Mouse (Mus musculus): ENCODE data around the gene Slco2a1. TPM values are rescaled to one million over a fixed set of nuclear protein-coding genes. Genes with fewer than 3 reads are reported as not detected.
A peak's percentile ranks its signal among the peaks of the same experiment; 100 is the strongest.

Slco2a1 gene
- polyA plus RNA-seq, 1 experiment from 2014 or later = 7.0 TPM

DNA sequence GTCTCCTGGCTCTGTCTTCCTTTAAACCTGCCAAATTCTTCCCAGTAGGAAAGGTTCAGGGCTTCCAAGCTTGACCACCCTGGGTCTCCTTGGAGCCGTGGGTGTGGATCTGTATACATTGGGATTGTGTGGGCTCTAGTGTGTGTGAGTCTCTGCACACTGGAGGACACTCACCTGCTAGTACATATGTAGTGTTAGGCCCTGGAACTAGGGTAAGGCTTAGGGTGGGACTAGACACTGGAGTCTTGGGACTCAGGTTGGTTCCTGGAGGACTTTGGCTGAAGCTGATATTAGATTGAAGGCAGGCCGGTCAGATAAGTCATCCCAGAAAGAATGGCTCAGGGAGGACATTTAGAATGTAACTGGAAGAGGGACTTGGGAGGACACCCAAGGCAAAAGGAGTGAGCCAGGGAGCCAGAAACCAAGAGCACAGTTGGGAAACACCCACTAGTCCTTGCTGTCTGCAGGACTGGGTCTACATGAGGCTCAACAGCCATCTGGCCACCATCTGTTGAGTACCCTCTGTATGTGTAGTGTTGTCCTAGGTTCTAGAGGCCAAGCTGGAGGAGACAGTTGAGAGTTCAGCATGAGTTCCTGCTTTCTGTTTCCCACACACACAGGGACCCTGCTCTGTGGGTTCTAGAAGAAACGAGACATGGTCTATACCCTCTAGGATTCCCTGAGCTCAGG lies 9.4 kb upstream of the Slco2a1 start:
- no peaks in the 10 kb centered on the region for H3K9me3 ChIP-seq (ENCODE audit: control insufficient read depth, low read length)
- no peaks in the 10 kb centered on the region for H3K27me3 ChIP-seq (replicated peaks; ENCODE audit: control insufficient read depth, insufficient read depth, low read length)
- H3K27ac ChIP-seq (ENCODE audit: low read depth) = no peak overlapping the region
- no peaks in the 10 kb centered on the region for H3K4me1 ChIP-seq (replicated peaks; ENCODE audit: control insufficient read depth, insufficient read depth, low read length)
- H3K36me3 ChIP-seq (ENCODE audit: control insufficient read depth, insufficient read depth, low read length) = no peaks in the 10 kb centered on the region
- no peak overlapping the region for H3K4me2 ChIP-seq (ENCODE audit: low read length)
- ATAC-seq (replicated peaks; ENCODE audit: low FRiP score, low TSS enrichment, low read depth) (no peak), DNase-seq (ENCODE audit: low spot score) (no peak)
- WGBS = 88% methylated on average over 3 of the region's 3 CpGs
- no peak overlapping the region for H3K4me3 ChIP-seq (ENCODE audit: low read depth, low read length)
- no peak overlapping the region for H3K9ac ChIP-seq (ENCODE audit: low read length)

DNA sequence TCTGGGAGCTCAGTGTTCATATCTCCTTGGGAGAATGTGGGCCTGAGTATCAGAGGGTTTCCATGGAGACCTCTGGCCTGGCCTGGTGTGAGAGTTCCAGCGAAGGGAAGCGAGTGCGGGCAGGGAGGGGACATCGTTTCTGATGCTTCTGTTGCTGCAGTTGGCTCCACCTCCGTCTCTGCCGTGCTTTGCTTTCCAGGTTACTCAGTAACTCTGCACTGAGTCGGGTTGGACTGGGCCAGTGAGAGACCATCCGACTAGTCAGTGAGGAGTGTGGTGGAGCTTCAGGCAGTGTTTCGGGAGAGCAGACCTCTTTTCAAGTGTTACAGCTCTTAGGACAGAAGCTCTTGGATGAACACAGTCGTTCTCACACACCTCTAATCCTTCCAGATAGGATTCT lies 8.6 kb upstream of the Slco2a1 start:
- WGBS = 39% methylated on average over 10 of the region's 10 CpGs

DNA sequence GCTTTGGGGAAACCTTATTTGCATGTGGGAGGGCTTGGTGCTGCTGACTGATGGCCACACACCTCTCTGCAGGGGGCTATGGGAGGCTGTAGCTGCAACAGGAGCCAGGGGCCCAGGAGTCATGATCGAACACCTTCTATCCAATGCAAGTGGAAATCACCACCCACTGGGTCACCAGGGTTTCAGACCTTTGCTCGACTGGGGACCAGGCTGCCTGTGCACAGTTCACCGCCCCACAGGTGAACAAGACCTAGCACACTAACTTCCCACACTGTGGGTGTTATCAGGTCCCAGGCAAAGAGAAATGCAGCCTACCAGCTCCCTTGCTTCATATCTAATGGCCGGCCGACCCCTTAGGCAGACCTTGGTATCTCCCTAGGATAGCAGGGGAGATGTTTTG lies 8.1 kb upstream of the Slco2a1 start:
- H3K36me3 ChIP-seq (ENCODE audit: control insufficient read depth, insufficient read depth, low read length) = no peaks in the 10 kb centered on the region
- DNase-seq (ENCODE audit: low spot score) = no peak
- no peak overlapping the region for H3K9ac ChIP-seq (ENCODE audit: low read length)
- H3K27me3 ChIP-seq (replicated peaks; ENCODE audit: control insufficient read depth, insufficient read depth, low read length) = no peaks in the 10 kb centered on the region
- no peak overlapping the region for H3K4me3 ChIP-seq (ENCODE audit: low read depth, low read length)
- H3K4me1 ChIP-seq (replicated peaks; ENCODE audit: control insufficient read depth, insufficient read depth, low read length) = no peaks in the 10 kb centered on the region
- no peak overlapping the region for H3K27ac ChIP-seq (ENCODE audit: low read depth)
- WGBS = 83% methylated on average over 5 of the region's 5 CpGs
- H3K9me3 ChIP-seq (ENCODE audit: control insufficient read depth, low read length) = no peaks in the 10 kb centered on the region
- no peak overlapping the region for H3K4me2 ChIP-seq (ENCODE audit: low read length)
- no peak for ATAC-seq (replicated peaks; ENCODE audit: low FRiP score, low TSS enrichment, low read depth)

More for the DNA sequence above, 8.6 kb upstream of the Slco2a1 start:
- H3K9ac ChIP-seq (ENCODE audit: low read length) = no peak overlapping the region
- DNase-seq (ENCODE audit: low spot score) (no peak), ATAC-seq (replicated peaks; ENCODE audit: low FRiP score, low TSS enrichment, low read depth) (0 out of 2 replicates have a peak, but pooled peaks have one; percentile 34)
- no peak overlapping the region for H3K4me3 ChIP-seq (ENCODE audit: low read depth, low read length)
- no peaks in the 10 kb centered on the region for H3K4me1 ChIP-seq (replicated peaks; ENCODE audit: control insufficient read depth, insufficient read depth, low read length)
- H3K36me3 ChIP-seq (ENCODE audit: control insufficient read depth, insufficient read depth, low read length) = no peaks in the 10 kb centered on the region
- H3K9me3 ChIP-seq (ENCODE audit: control insufficient read depth, low read length) = no peaks in the 10 kb centered on the region
- H3K4me2 ChIP-seq (ENCODE audit: low read length) = no peak overlapping the region
- H3K27ac ChIP-seq (ENCODE audit: low read depth) = no peak overlapping the region
- no peaks in the 10 kb centered on the region for H3K27me3 ChIP-seq (replicated peaks; ENCODE audit: control insufficient read depth, insufficient read depth, low read length)

DNA sequence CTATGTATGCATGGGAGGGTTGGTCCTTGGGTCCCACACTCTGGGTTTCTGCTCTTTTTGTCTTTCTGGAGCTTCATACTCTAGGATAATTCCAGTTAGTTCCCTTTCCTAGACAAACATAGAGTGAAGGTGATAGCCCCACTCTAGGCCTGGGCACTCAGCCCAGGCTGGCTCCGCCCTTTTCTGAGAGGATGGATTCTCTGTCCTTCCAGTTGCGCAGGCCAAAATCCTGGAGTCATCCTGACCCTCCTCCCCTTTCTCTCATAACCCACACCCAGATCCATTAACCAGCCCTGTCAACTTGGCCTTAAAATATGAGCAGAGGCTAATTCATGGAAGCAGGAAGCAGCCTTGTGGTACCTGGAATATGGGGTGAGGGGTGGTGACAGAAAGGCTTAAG lies 6.7 kb upstream of the Slco2a1 start:
- DNase-seq (ENCODE audit: low spot score) = no peak
- Histone ChIP-seq H3K9ac (ENCODE audit: low read length) (no peak overlapping the region), H3K4me2 (ENCODE audit: low read length) (no peak overlapping the region), H3K9me3 (ENCODE audit: control insufficient read depth, low read length) (no peaks in the 10 kb centered on the region), H3K27me3 (replicated peaks; ENCODE audit: control insufficient read depth, insufficient read depth, low read length) (no peaks in the 10 kb centered on the region), H3K36me3 (ENCODE audit: control insufficient read depth, insufficient read depth, low read length) (no peaks in the 10 kb centered on the region), H3K4me1 (replicated peaks; ENCODE audit: control insufficient read depth, insufficient read depth, low read length) (no peaks in the 10 kb centered on the region), H3K4me3 (ENCODE audit: low read depth, low read length) (no peak overlapping the region), H3K27ac (ENCODE audit: low read depth) (no peak overlapping the region)
- no peak for ATAC-seq (replicated peaks; ENCODE audit: low FRiP score, low TSS enrichment, low read depth)
- 84% methylated on average over 2 of the region's 2 CpGs for WGBS

DNA sequence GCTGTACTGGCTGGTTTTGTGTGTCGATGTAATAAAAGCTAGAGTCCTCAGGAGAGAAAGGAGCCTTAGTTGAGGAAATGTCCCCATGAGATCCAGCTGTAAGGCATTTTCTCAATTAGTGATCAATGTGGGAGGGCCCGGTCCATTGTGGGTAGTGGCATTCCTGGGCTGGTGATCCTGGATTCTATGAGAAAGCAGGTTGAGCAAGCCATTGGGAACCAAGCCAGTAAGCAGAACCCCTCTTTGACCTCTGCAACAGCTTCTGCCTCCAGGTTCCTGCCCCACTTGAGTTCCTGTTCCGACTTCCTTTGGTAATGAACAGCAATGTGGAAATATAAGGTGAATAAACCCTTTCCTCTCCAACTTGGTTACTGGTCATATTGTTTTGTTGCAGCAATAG lies 6.1 kb upstream of the Slco2a1 start:
- no peak overlapping the region for H3K9ac ChIP-seq (ENCODE audit: low read length)
- H3K36me3 ChIP-seq (ENCODE audit: control insufficient read depth, insufficient read depth, low read length) = no peaks in the 10 kb centered on the region
- H3K27me3 ChIP-seq (replicated peaks; ENCODE audit: control insufficient read depth, insufficient read depth, low read length) = no peaks in the 10 kb centered on the region
- H3K4me3 ChIP-seq (ENCODE audit: low read depth, low read length) = no peak overlapping the region
- WGBS = 85% methylated on average over 3 of the region's 3 CpGs
- ATAC-seq (replicated peaks; ENCODE audit: low FRiP score, low TSS enrichment, low read depth) = no peak
- no peaks in the 10 kb centered on the region for H3K4me1 ChIP-seq (replicated peaks; ENCODE audit: control insufficient read depth, insufficient read depth, low read length)
- no peaks in the 10 kb centered on the region for H3K9me3 ChIP-seq (ENCODE audit: control insufficient read depth, low read length)
- no peak overlapping the region for H3K27ac ChIP-seq (ENCODE audit: low read depth)
- DNase-seq (ENCODE audit: low spot score) = no peak
- H3K4me2 ChIP-seq (ENCODE audit: low read length) = no peak overlapping the region

DNA sequence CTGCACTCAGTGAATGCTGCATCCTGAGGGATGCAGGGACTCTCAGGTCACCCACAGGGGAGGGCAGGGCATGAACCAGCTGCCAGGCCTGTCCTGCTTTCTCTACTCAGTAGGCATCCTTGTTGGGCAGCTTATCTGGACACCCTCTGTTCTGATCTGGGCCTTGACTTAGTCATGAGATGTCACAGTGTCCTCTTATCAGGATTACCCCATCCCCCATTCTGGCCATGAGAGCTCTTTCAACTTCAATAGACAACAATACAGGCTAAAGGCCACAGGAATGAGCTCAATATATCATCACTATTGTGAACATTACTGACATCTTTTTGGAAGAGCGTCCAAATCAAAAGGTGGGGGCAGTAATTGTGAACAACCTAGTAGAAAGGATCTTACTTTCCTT lies 3.4 kb upstream of the Slco2a1 start:
- H3K4me2 ChIP-seq (ENCODE audit: low read length) = no peak overlapping the region
- H3K27me3 ChIP-seq (replicated peaks; ENCODE audit: control insufficient read depth, insufficient read depth, low read length) = no peaks in the 10 kb centered on the region
- H3K36me3 ChIP-seq (ENCODE audit: control insufficient read depth, insufficient read depth, low read length) = no peaks in the 10 kb centered on the region
- DNase-seq (ENCODE audit: low spot score) (no peak), ATAC-seq (replicated peaks; ENCODE audit: low FRiP score, low TSS enrichment, low read depth) (no peak)
- no peak overlapping the region for H3K9ac ChIP-seq (ENCODE audit: low read length)
- no peaks in the 10 kb centered on the region for H3K9me3 ChIP-seq (ENCODE audit: control insufficient read depth, low read length)
- no peak overlapping the region for H3K27ac ChIP-seq (ENCODE audit: low read depth)
- WGBS = 50% methylated on average over 1 of the region's 1 CpGs
- no peaks in the 10 kb centered on the region for H3K4me1 ChIP-seq (replicated peaks; ENCODE audit: control insufficient read depth, insufficient read depth, low read length)
- H3K4me3 ChIP-seq (ENCODE audit: low read depth, low read length) = no peak overlapping the region

DNA sequence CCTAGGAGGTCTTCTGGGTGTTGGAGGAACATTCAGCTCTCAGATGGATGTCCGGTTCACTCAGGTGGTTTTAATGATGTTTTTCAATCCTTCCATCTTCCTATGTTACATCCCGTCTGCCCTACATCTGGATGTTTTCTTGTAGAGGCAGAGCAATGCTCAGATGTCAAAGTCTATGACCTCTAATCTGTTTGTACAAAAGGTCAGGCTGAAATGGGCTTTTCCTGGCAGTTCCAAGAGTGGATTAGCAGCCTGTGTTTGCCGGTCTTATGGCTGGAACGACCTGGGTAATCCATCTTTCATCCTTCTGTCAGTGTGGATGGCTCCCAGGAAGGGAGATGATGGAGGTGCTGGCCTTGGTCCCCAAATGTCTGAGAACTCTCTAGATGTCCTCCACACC lies 2.6 kb upstream of the Slco2a1 start:
- Histone ChIP-seq H3K9me3 (ENCODE audit: control insufficient read depth, low read length) (no peaks in the 10 kb centered on the region), H3K27ac (ENCODE audit: low read depth) (no peak overlapping the region), H3K27me3 (replicated peaks; ENCODE audit: control insufficient read depth, insufficient read depth, low read length) (no peaks in the 10 kb centered on the region), H3K36me3 (ENCODE audit: control insufficient read depth, insufficient read depth, low read length) (no peaks in the 10 kb centered on the region), H3K4me2 (ENCODE audit: low read length) (no peak overlapping the region), H3K4me3 (ENCODE audit: low read depth, low read length) (no peak overlapping the region), H3K9ac (ENCODE audit: low read length) (no peak overlapping the region), H3K4me1 (replicated peaks; ENCODE audit: control insufficient read depth, insufficient read depth, low read length) (no peaks in the 10 kb centered on the region)
- 22% methylated on average over 4 of the region's 4 CpGs for WGBS
- no peak for ATAC-seq (replicated peaks; ENCODE audit: low FRiP score, low TSS enrichment, low read depth)
- no peak for DNase-seq (ENCODE audit: low spot score)

DNA sequence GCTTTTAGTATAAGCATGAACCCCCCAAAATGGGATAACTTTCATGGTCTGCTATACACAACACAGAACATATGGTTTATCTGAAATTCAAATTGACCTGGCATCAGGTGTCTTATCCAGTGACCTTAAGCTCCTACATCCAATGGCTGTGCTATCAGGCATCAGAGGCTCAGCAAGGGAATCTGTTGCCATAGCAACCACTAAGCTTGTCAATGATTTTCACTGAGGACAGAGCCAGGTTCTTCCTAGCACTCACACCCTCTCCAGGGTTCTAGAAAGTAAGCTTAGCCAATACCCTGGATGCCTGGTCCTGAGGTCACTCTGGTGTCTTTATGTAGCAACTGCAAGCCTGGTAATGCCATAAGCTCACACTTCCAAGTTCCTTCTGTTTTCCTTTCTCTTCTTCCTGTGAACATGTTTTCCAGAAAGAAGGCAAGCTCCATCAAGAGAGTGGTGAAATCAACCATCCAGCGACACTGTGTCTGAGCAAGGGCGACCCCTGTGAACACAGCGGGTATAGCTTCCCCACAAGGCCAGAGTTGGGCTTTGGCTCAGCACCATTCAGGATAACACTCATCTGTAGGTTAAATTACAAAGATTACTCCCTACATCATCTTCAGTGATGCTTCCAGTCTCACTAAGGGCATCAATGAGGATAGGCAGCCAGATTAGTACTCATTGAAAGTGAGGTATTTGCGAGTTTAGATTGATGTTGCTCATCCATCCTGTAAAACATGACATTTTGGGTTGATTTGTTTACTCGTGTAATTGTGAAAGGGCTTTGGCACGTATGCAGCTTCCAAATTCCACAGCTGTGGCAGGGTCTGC lies 2.0 kb downstream of the Slco2a1 start:
- H3K4me3 ChIP-seq (ENCODE audit: low read depth, low read length) = no peak overlapping the region
- H3K9me3 ChIP-seq (ENCODE audit: control insufficient read depth, low read length) = no peaks in the 10 kb centered on the region
- H3K4me1 ChIP-seq (replicated peaks; ENCODE audit: control insufficient read depth, insufficient read depth, low read length) = no peaks in the 10 kb centered on the region
- H3K27me3 ChIP-seq (replicated peaks; ENCODE audit: control insufficient read depth, insufficient read depth, low read length) = no peaks in the 10 kb centered on the region
- no peak overlapping the region for H3K9ac ChIP-seq (ENCODE audit: low read length)
- no peak for ATAC-seq (replicated peaks; ENCODE audit: low FRiP score, low TSS enrichment, low read depth)
- H3K4me2 ChIP-seq (ENCODE audit: low read length) = no peak overlapping the region
- H3K27ac ChIP-seq (ENCODE audit: low read depth) = no peak overlapping the region
- no peaks in the 10 kb centered on the region for H3K36me3 ChIP-seq (ENCODE audit: control insufficient read depth, insufficient read depth, low read length)
- DNase-seq (ENCODE audit: low spot score) = no peak
- WGBS = 35% methylated on average over 6 of the region's 6 CpGs

DNA sequence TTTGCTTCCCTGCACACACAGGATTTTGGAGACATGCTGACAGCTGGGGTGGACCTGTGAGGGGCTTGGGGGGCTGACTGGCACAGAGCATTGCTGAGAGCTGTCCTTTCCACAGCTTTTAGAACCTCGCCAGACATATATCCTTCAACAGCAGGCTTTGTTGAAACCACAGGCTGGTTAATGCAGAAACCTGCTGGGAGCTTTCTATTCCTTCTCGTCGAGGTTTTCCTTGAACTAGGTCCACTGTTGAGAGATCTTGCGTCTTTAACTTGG lies 2.6 kb downstream of the Slco2a1 start:
- H3K36me3 ChIP-seq (ENCODE audit: control insufficient read depth, insufficient read depth, low read length) = no peaks in the 10 kb centered on the region
- 85% methylated on average over 4 of the region's 4 CpGs for WGBS
- H3K27ac ChIP-seq (ENCODE audit: low read depth) = no peak overlapping the region
- no peak overlapping the region for H3K9ac ChIP-seq (ENCODE audit: low read length)
- no peak for ATAC-seq (replicated peaks; ENCODE audit: low FRiP score, low TSS enrichment, low read depth)
- H3K4me3 ChIP-seq (ENCODE audit: low read depth, low read length) = no peak overlapping the region
- H3K4me2 ChIP-seq (ENCODE audit: low read length) = no peak overlapping the region
- H3K27me3 ChIP-seq (replicated peaks; ENCODE audit: control insufficient read depth, insufficient read depth, low read length) = no peaks in the 10 kb centered on the region
- DNase-seq (ENCODE audit: low spot score) = no peak
- H3K4me1 ChIP-seq (replicated peaks; ENCODE audit: control insufficient read depth, insufficient read depth, low read length) = no peaks in the 10 kb centered on the region
- H3K9me3 ChIP-seq (ENCODE audit: control insufficient read depth, low read length) = no peaks in the 10 kb centered on the region

Measured in intestine, embryonic 14.5 days (tissue).